Mouse (Mus musculus) midbrain, embryonic 13.5 days (tissue): ENCODE results near the gene Lyz2. TPM values are rescaled to one million over a fixed set of nuclear protein-coding genes. Genes with fewer than 3 reads are reported as not detected.

Experiments
- ATAC-seq: fragments of 200-750 bp; cut with Nextera tagmentation; 2 replicates; pipeline ENCODE4 v1.8.0; 2017; ENCODE audit warnings: mild to moderate bottlenecking, moderate TSS enrichment, moderate library complexity
- H3K27ac ChIP-seq: fragments of 300-500 bp; sonication (generic); 2 replicates; pipeline ENCODE4 v1.5.1; 2015; ENCODE audit warnings: inconsistent platforms, mild to moderate bottlenecking, moderate library complexity
- H3K27me3 ChIP-seq: fragments of 300-500 bp; sonication (generic); 2 replicates; pipeline ENCODE4 v1.6.1; 2015; ENCODE audit warnings: mild to moderate bottlenecking, inconsistent platforms
- H3K36me3 ChIP-seq: fragments of 300-500 bp; sonication (generic); 2 replicates; pipeline ENCODE4 v1.6.1; 2015; ENCODE audit warnings: mild to moderate bottlenecking, inconsistent platforms
- H3K4me1 ChIP-seq: fragments of 300-500 bp; sonication (generic); replicated peaks from 2 replicates; pipeline ENCODE4 v1.6.1; 2015; ENCODE audit warnings: inconsistent platforms
- H3K4me2 ChIP-seq: fragments of 300-500 bp; sonication (generic); replicated peaks from 2 replicates; pipeline ENCODE4 v1.6.1; 2015; ENCODE audit warnings: moderate library complexity, mild to moderate bottlenecking, inconsistent platforms
- H3K4me3 ChIP-seq: fragments of 300-500 bp; sonication (generic); replicated peaks from 2 replicates; pipeline ENCODE4 v1.5.1; 2015; ENCODE audit warnings: mild to moderate bottlenecking, inconsistent platforms
- H3K9ac ChIP-seq: fragments of 300-500 bp; sonication (generic); replicated peaks from 2 replicates; pipeline ENCODE4 v1.6.1; 2015; ENCODE audit warnings: mild to moderate bottlenecking, inconsistent platforms
- H3K9me3 ChIP-seq: fragments of 300-500 bp; sonication (generic); 2 replicates; pipeline ENCODE4 v1.6.1; 2016; ENCODE audit warnings: mild to moderate bottlenecking, inconsistent platforms
- WGBS: fragments of 180-500 bp; shearing (Covaris S2); methylation state at CpG from one replicate; pipeline ENCODE4 v1.1.7; 2015; 5-methylcytosine and 5-hydroxymethylcytosine counted together
- polyA plus RNA-seq: library from polyadenylated mRNA; unstranded; fragments of >200 nt; fragmentation: Nextera tagmentation; extraction: Ambion mirVana; gene quantifications from 2 replicates; pipeline ENCODE4 v1.2.1, GENCODE M21; 2015

The Lyz2 gene
- polyA plus RNA-seq, 1 experiment from 2014 or later: 19.0 TPM

DNA sequence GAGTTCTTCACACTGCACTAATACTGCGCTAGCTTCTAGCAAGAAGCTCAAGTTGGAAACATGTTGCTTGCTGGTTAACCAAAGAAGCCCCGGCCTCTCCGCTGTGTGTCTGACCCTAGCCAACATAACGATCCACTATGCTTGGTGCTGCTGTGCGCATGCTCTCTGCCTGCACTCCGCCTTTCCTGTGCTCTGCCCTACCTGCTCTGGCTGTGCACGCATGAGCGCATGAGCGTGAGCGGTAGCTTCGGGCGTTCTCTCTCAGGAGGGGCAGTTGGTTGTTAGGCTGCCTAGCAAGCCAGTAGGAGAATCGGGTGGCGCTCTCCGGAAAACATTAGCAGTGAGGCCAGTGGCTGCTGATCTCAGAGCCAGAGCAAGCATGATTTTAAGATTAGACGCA lies 52.3 kb downstream of the Lyz2 start:
- no peaks in the 10 kb centered on the region for H3K9me3 ChIP-seq
- peaks cover 5% of the 10 kb centered on the region for H3K4me1 ChIP-seq
- no peak overlapping the region for H3K27ac ChIP-seq
- H3K27me3 ChIP-seq: no peaks in the 10 kb centered on the region
- no peak overlapping the region for H3K4me3 ChIP-seq
- no peaks in the 10 kb centered on the region for H3K36me3 ChIP-seq
- 77% methylated on average over 16 of the region's 16 CpGs for WGBS
- H3K4me2 ChIP-seq: no peak overlapping the region
- ATAC-seq: no peak
- no peak overlapping the region for H3K9ac ChIP-seq

Other genes starting within 250 kb of the Lyz2 start
- gene Lrrc10, start 237.0 kb downstream of the Lyz2 start, polyA plus RNA-seq: not detected in 2 replicates
- 280 and 281 TPM in 2 replicates for gene Cct2, start 218.5 kb downstream of the Lyz2 start, polyA plus RNA-seq
- 19.0 and 22.2 TPM in 2 replicates for gene Frs2, start 133.8 kb downstream of the Lyz2 start, polyA plus RNA-seq
- gene Yeats4, start 57.8 kb downstream of the Lyz2 start, polyA plus RNA-seq: 141 and 160 TPM in 2 replicates
- gene 9530003J23Rik, start 43.6 kb downstream of the Lyz2 start, polyA plus RNA-seq: not detected in 2 replicates
- gene Lyz1, start 10.5 kb upstream of the Lyz2 start, polyA plus RNA-seq: not detected in 2 replicates
- 203 and 210 TPM in 2 replicates for gene Cpsf6, start 97.7 kb upstream of the Lyz2 start, polyA plus RNA-seq